Mouse (Mus musculus): ENCODE measurements around the gene Arx.

DNA sequence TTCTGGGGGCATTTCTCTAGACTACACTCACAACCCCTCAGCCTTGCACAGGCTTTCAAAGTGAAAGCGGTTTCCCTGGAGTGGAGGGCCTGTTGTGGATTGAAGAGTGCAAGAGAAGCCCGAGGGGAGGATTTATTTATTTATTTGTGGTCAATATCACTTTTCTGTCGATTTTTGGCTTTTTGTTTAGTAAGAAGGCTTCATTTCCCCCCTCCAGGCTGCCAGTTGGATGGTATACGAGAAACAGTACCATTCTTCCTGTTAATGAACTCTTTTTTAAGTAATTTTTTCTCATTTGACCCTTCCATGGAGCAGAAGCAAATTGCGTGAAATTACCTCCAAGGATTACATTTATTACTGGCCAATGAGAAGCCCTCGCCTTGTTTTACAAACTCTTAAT lies 13.5 kb downstream of the Arx start:
- TF ChIP-seq ZC3H11A (IDR thresholded peaks at IDR 0.05; ENCODE audit: borderline replicate concordance, low read depth, low read length) (no peak), MAFK (IDR thresholded peaks at IDR 0.05; ENCODE audit: insufficient read depth, low read depth, low read length) (no peak), ZNF384 (IDR thresholded peaks at IDR 0.05; ENCODE audit: low read depth, low read length) (no peak), HCFC1 (IDR thresholded peaks at IDR 0.05; ENCODE audit: borderline replicate concordance, insufficient read depth, low read length) (no peak), CHD2 (IDR thresholded peaks at IDR 0.05; ENCODE audit: low read depth, low read length) (no peak)
